Mouse (Mus musculus): ENCODE results near the gene B3gat1.

The B3gat1 gene

GRCm38 (mm10) chr9:26776122-26776902, 42.8 kb downstream of the B3gat1 start:
- DNase-seq (ENCODE audit: low spot score), result no peak

GRCm38 (mm10) chr9:26778421-26778820, 44.9 kb downstream of the B3gat1 start:
- DNase-seq (ENCODE audit: low spot score), result no peak

- DNase-seq (ENCODE audit: low spot score), result no peak
Observed at GRCm38 (mm10) chr9:26783414-26783975, 50.0 kb downstream of the B3gat1 start.

GRCm38 (mm10) chr9:26792829-26793228, 59.3 kb downstream of the B3gat1 start:
- DNase-seq (ENCODE audit: low spot score), result no peak

- DNase-seq (ENCODE audit: low spot score), result no peak
Observed at GRCm38 (mm10) chr9:26798205-26798604, 64.7 kb downstream of the B3gat1 start.

GRCm38 (mm10) chr9:26798731-26799130, 65.2 kb downstream of the B3gat1 start:
- no peak for DNase-seq (ENCODE audit: low spot score)

- DNase-seq (ENCODE audit: low spot score), result no peak
Observed at GRCm38 (mm10) chr9:26800357-26800756, 66.8 kb downstream of the B3gat1 start.

- no peak for DNase-seq (ENCODE audit: low spot score)
Observed at GRCm38 (mm10) chr9:26804321-26804720, 70.8 kb downstream of the B3gat1 start.

- DNase-seq (ENCODE audit: low spot score), result peak; percentile 92
Observed at GRCm38 (mm10) chr9:26805935-26806666, 72.6 kb downstream of the B3gat1 start, which contains the start of gene Glb1l2. Gene Glb1l2 (minus strand): TSS chr9:26806468.

- DNase-seq (ENCODE audit: low spot score), result no peak
Observed at GRCm38 (mm10) chr9:26808735-26809134, 75.2 kb downstream of the B3gat1 start.

Measured in urinary bladder, postnatal 25 days (tissue).